Mouse (Mus musculus): Measurements from ENCODE around the gene Cryl1. TPM values are rescaled to one million over a fixed set of nuclear protein-coding genes. Genes with fewer than 3 reads are reported as not detected.

Cryl1 gene
- total and polyA plus RNA-seq, 3 experiments, result 17.8 to 22.0 TPM; not detected in 1

DNA sequence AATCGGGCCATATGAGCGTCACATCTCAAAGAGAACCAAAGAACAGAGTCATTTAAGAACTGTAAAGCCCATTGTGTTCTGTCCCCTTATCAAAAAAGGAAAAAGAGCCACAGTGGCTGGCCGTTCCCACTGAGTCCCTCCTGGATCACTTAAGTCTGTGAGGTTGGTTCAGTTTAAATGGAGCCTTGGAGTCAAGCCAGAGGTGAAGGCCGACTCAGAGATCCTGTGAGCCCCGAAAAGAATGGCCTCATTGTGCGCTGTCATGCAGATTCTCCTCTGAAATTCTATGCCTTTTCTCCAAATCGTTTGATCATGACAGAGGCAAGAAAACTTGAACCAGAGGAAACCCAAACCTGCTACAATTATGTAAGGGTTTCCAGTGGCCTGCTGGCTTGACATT lies 82.8 kb downstream of the Cryl1 start:
- Histone ChIP-seq H3K27ac (ENCODE audit: control insufficient read depth, low read depth, low read length) (no peak overlapping the region), H3K4me3 (ENCODE audit: control insufficient read depth in 1 of 2, insufficient read depth in 1 of 2, low read depth in 2 of 2, low read length in 2 of 2) (no peak overlapping the region), H3K4me1 (ENCODE audit: control insufficient read depth in 1 of 2, insufficient read depth in 2 of 2, low read length in 2 of 2) (no peaks in the 10 kb centered on the region), H3K27me3 (ENCODE audit: control insufficient read depth in 1 of 2, insufficient read depth in 2 of 2, low read length in 2 of 2) (no peaks in the 10 kb centered on the region), H3K9me3 (replicated peaks; ENCODE audit: insufficient read depth, low read length) (no peaks in the 10 kb centered on the region), H3K79me2 (ENCODE audit: control insufficient read depth, insufficient read depth, low read length, poor library complexity) (no peaks in the 10 kb centered on the region), H3K36me3 (ENCODE audit: control insufficient read depth in 1 of 2, insufficient read depth in 2 of 2, low read length in 2 of 2) (no peaks in the 10 kb centered on the region), H3K9ac (ENCODE audit: control insufficient read depth, low read depth, low read length, poor library complexity, severe bottlenecking) (no peak overlapping the region)
- no peak for DNase-seq (ENCODE audit: low read depth, low spot score)
- TF ChIP-seq USF2 (IDR thresholded peaks at IDR 0.05; ENCODE audit: borderline replicate concordance in 1 of 2, insufficient read depth in 1 of 2, low read depth in 1 of 2, low read length in 2 of 2), result no peak
- TF ChIP-seq JUND (IDR thresholded peaks at IDR 0.05; ENCODE audit: low read depth, low read length), result no peak
- TF ChIP-seq KAT2A (conservative IDR thresholded peaks at IDR 0.05; ENCODE audit: low read depth, low read length), result no peak
- TF ChIP-seq BHLHE40 (IDR thresholded peaks at IDR 0.05; ENCODE audit: borderline replicate concordance, low read depth, low read length), result no peak
- no peak for TF ChIP-seq GABPA (IDR thresholded peaks at IDR 0.05; ENCODE audit: low read depth, low read length)
- TF ChIP-seq CHD2 (IDR thresholded peaks at IDR 0.05; ENCODE audit: low read length), result no peak

DNA sequence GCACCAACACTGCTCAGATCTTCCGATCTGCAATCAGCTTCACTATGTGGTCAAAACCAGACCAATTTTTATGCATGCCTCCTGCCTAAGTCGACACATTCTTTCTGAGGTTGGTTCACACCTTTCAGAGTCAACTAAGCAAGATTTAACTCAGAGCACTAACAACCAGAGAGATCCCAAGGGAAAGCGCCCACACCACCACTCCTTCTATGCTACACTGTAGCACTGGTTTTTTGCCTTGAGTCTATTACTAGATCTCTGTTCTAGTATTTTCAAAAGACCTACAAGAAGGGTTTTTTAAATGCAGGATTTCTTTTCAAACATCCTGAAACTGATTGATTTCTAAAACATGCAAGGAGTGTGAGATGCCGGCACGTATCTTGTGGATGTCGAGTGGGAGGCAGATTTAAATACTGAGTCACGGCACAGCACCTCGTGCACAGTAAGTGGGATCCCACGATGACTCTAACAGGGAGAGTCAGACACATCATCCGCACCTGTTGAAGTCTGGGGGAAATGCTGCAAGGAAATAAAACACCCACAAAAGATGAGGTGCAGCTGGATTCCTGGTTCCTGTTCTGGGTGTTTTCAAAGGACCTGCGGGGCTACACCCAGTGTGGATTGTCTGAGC lies 96.6 kb downstream of the Cryl1 start:
- DNase-seq (ENCODE audit: low read depth, low spot score), result no peak
- Histone ChIP-seq H3K4me1 (ENCODE audit: control insufficient read depth in 1 of 2, insufficient read depth in 2 of 2, low read length in 2 of 2) (no peaks in the 10 kb centered on the region), H3K9me3 (replicated peaks; ENCODE audit: insufficient read depth, low read length) (no peaks in the 10 kb centered on the region), H3K36me3 (ENCODE audit: control insufficient read depth in 1 of 2, insufficient read depth in 2 of 2, low read length in 2 of 2) (no peaks in the 10 kb centered on the region), H3K9ac (ENCODE audit: control insufficient read depth, low read depth, low read length, poor library complexity, severe bottlenecking) (no peak overlapping the region), H3K79me2 (ENCODE audit: control insufficient read depth, insufficient read depth, low read length, poor library complexity) (no peaks in the 10 kb centered on the region), H3K27me3 (ENCODE audit: control insufficient read depth in 1 of 2, insufficient read depth in 2 of 2, low read length in 2 of 2) (no peaks in the 10 kb centered on the region), H3K4me3 (ENCODE audit: control insufficient read depth in 1 of 2, insufficient read depth in 1 of 2, low read depth in 2 of 2, low read length in 2 of 2) (no peak overlapping the region), H3K27ac (ENCODE audit: control insufficient read depth, low read depth, low read length) (no peak overlapping the region)
- TF ChIP-seq POLR2A (IDR thresholded peaks at IDR 0.05; ENCODE audit: control insufficient read depth in 1 of 2, insufficient read depth in 1 of 2, low read depth in 1 of 2, low read length in 2 of 2, poor library complexity in 1 of 2), result no peak

DNA sequence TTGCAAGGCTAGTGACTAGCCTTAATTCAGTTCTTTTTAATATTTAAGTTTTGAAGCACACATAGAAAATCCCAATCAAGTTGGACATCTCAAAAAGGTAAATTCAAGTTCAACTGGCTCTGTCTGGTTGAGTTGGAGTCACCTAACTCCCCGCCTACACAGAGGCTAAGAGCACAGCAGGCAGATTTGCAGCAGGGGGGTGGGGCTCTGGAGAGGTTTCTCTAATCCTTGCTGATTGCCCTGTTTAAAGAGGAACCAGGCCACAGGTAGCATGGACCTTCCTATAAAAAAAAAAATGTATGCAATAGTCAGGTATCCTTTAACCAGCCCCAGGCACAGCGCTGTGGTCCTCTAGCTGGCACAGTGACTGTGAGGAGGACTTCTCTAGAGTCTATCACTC lies 97.8 kb downstream of the Cryl1 start:
- H3K36me3 ChIP-seq (ENCODE audit: control insufficient read depth in 1 of 2, insufficient read depth in 2 of 2, low read length in 2 of 2), result no peaks in the 10 kb centered on the region
- no peak overlapping the region for H3K27ac ChIP-seq (ENCODE audit: control insufficient read depth, low read depth, low read length)
- H3K4me1 ChIP-seq (ENCODE audit: control insufficient read depth in 1 of 2, insufficient read depth in 2 of 2, low read length in 2 of 2), result no peaks in the 10 kb centered on the region
- H3K9ac ChIP-seq (ENCODE audit: control insufficient read depth, low read depth, low read length, poor library complexity, severe bottlenecking), result no peak overlapping the region
- no peak overlapping the region for H3K4me3 ChIP-seq (ENCODE audit: control insufficient read depth in 1 of 2, insufficient read depth in 1 of 2, low read depth in 2 of 2, low read length in 2 of 2)
- TF ChIP-seq RAD21 (IDR thresholded peaks at IDR 0.05; ENCODE audit: low read depth, low read length) (no peak), POLR2AphosphoS5 (IDR thresholded peaks at IDR 0.05; ENCODE audit: borderline replicate concordance, low read depth, low read length) (no peak), CHD2 (IDR thresholded peaks at IDR 0.05; ENCODE audit: low read length) (no peak), MAZ (IDR thresholded peaks at IDR 0.05; ENCODE audit: low read depth, low read length) (no peak), CTCF (IDR thresholded peaks at IDR 0.05 in 2 of 3, conservative IDR thresholded peaks at IDR 0.05 in 1 of 3; ENCODE audit: control insufficient read depth in 1 of 3, insufficient read depth in 1 of 3, low read depth in 2 of 3, low read length in 3 of 3, poor library complexity in 1 of 3, severe bottlenecking in 1 of 3) (no peak)
- no peaks in the 10 kb centered on the region for H3K9me3 ChIP-seq (replicated peaks; ENCODE audit: insufficient read depth, low read length)
- DNase-seq (ENCODE audit: low read depth, low spot score), result no peak
- H3K79me2 ChIP-seq (ENCODE audit: control insufficient read depth, insufficient read depth, low read length, poor library complexity), result no peaks in the 10 kb centered on the region
- no peaks in the 10 kb centered on the region for H3K27me3 ChIP-seq (ENCODE audit: control insufficient read depth in 1 of 2, insufficient read depth in 2 of 2, low read length in 2 of 2)

All from MEL (cell line).